Mouse (Mus musculus) erythroid progenitor cell, adult 5-6 weeks (primary cell): Measurements from ENCODE around the gene Olfr312. TPM values are rescaled to one million over a fixed set of nuclear protein-coding genes. Genes with fewer than 3 reads are reported as not detected.

Experiments used
- ATAC-seq: replicated peaks from 2 replicates; pipeline ENCODE4 v1.8.0; 2016; ENCODE audit warnings: moderate number of reproducible peaks, mild to moderate bottlenecking, moderate TSS enrichment, inconsistent platforms; ENCODE audit not compliant: poor library complexity, low FRiP score, severe bottlenecking
- total RNA-seq, 2 experiments: library from RNA; stranded (forward) in 1 of 2; stranded (reverse) in 1 of 2; fragments of 150-400 nt in 1 of 2; fragments of 186-747, 209-891 nt in 1 of 2; gene quantifications; 2 replicates each; pipeline versions ENCODE4 v1.2.3 to v1.2.4; 2015 to 2017; ENCODE audit warnings: low replicate concordance in 2 of 2

Gene Olfr312
- total RNA-seq, 2 experiments from 2014 or later: not detected

- ATAC-seq: no peak
These were observed 18.6 kb downstream of the Olfr312 start for GRCm38 (mm10) chr11:58847636-58848035.

GRCm38 (mm10) chr11:58849731-58850130, 20.7 kb downstream of the Olfr312 start:
- ATAC-seq: no peak

- no peak for ATAC-seq
These were observed 31.7 kb downstream of the Olfr312 start for GRCm38 (mm10) chr11:58860744-58861143.

- ATAC-seq: peak; percentile 94
These were observed 38.3 kb downstream of the Olfr312 start, which contains the start of gene 2810021J22Rik for GRCm38 (mm10) chr11:58867039-58867953. 2810021J22Rik (plus strand) TSS chr11:58867216.

DNA sequence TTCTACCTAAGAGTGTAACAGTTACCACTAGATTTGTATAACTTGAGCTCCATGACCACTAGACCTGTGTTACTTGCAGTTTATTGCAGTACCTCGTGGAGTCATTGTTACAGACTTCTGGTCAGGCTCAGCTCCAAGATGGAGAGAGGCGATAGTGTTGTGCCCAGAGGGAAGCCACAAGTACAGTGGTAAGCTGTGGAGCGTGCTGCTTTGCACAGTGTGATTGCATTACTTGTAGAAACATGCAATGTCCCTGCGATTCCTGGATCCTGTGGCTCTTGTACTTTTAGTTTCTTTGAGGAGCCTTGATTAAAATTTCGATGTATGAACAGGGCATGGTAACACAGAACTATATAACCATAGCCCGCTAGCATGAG, 38.9 kb downstream of the Olfr312 start:
- no peak for ATAC-seq

DNA sequence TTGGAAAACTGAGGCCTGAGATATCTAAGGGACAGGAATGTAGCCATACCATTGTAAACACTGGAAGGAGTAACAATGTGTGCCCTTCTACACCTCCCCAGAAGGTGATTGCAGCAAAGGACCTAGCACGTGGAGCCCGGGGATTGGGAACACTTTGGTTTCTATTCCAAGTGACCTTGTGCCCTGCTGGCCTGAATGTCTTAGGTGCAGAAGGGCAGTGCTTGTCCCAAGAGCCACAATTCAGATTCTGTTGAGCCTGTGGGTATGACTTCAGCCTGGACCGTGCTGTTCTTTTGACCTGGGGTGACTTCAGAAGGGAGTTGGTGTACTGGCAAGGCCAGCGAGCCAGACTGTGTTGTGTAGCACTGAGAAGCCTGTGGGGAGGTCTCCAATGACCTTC, 41.9 kb downstream of the Olfr312 start:
- no peak for ATAC-seq

DNA sequence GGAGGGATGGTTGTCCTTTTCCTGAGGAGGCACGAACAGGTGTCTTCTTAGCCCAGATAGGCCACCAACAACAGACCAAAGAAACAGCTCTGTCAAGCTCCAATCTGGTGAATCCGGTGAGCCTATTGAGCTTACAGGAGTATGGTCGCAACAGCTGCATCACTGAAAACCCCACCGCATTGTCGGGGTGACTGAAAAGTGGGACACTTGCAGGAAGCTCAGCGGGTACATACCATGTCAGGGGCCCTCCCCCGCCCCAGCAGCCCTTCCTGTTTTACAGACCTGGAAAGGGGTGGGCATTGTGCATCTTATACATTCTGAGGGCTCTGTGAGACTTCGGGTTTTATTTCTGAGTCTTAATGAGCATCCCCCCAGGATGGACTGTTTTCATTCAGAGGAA, 54.7 kb downstream of the Olfr312 start:
- ATAC-seq: no peak

Other genes with a start within 250 kb of the Olfr312 start
- not detected in 2 replicates for gene Olfr324, start 234.1 kb upstream of the Olfr312 start, total RNA-seq (2015; ENCODE audit: low replicate concordance)
- gene Olfr324, start 234.1 kb upstream of the Olfr312 start, total RNA-seq (2017; ENCODE audit: low replicate concordance): not detected in 2 replicates
- gene 2210407C18Rik, start 213.2 kb upstream of the Olfr312 start, total RNA-seq (2015; ENCODE audit: low replicate concordance): not detected in 2 replicates
- not detected in 2 replicates for gene 2210407C18Rik, start 213.2 kb upstream of the Olfr312 start, total RNA-seq (2017; ENCODE audit: low replicate concordance)
- not detected in 2 replicates for gene Olfr323, start 198.7 kb upstream of the Olfr312 start, total RNA-seq (2015; ENCODE audit: low replicate concordance)
- gene Olfr323, start 198.7 kb upstream of the Olfr312 start, total RNA-seq (2017; ENCODE audit: low replicate concordance): not detected in 2 replicates
- 56.9 and 65.4 TPM in 2 replicates for gene Trim58, start 188.8 kb upstream of the Olfr312 start, total RNA-seq (2015; ENCODE audit: low replicate concordance)
- gene Trim58, start 188.8 kb upstream of the Olfr312 start, total RNA-seq (2017; ENCODE audit: low replicate concordance): 45.0 and 61.1 TPM in 2 replicates
- 0.42 TPM in 1 of 2 replicates, not detected in the other for gene Olfr322, start 170.5 kb upstream of the Olfr312 start, total RNA-seq (2015; ENCODE audit: low replicate concordance)
- gene Olfr322, start 170.5 kb upstream of the Olfr312 start, total RNA-seq (2017; ENCODE audit: low replicate concordance): 0.77 and 1.9 TPM in 2 replicates
- gene Olfr320, start 148.1 kb upstream of the Olfr312 start, total RNA-seq (2015; ENCODE audit: low replicate concordance): not detected in 2 replicates
- not detected in 2 replicates for gene Olfr320, start 148.1 kb upstream of the Olfr312 start, total RNA-seq (2017; ENCODE audit: low replicate concordance)
- not detected in 2 replicates for gene Olfr319, start 130.1 kb upstream of the Olfr312 start, total RNA-seq (2015; ENCODE audit: low replicate concordance)
- not detected in 2 replicates for gene Olfr319, start 130.1 kb upstream of the Olfr312 start, total RNA-seq (2017; ENCODE audit: low replicate concordance)
- gene Olfr318, start 105.2 kb upstream of the Olfr312 start, total RNA-seq (2015; ENCODE audit: low replicate concordance): not detected in 2 replicates
- gene Olfr318, start 105.2 kb upstream of the Olfr312 start, total RNA-seq (2017; ENCODE audit: low replicate concordance): not detected in 2 replicates
- gene Olfr317, start 90.0 kb upstream of the Olfr312 start, total RNA-seq (2015; ENCODE audit: low replicate concordance): not detected in 2 replicates
- gene Olfr317, start 90.0 kb upstream of the Olfr312 start, total RNA-seq (2017; ENCODE audit: low replicate concordance): not detected in 2 replicates
- gene Olfr316, start 76.5 kb upstream of the Olfr312 start, total RNA-seq (2015; ENCODE audit: low replicate concordance): not detected in 2 replicates
- gene Olfr316, start 76.5 kb upstream of the Olfr312 start, total RNA-seq (2017; ENCODE audit: low replicate concordance): not detected in 2 replicates
- gene Olfr315, start 56.0 kb upstream of the Olfr312 start, total RNA-seq (2015; ENCODE audit: low replicate concordance): not detected in 2 replicates
- not detected in 2 replicates for gene Olfr315, start 56.0 kb upstream of the Olfr312 start, total RNA-seq (2017; ENCODE audit: low replicate concordance)
- gene Olfr314, start 46.3 kb upstream of the Olfr312 start, total RNA-seq (2015; ENCODE audit: low replicate concordance): not detected in 2 replicates
- not detected in 2 replicates for gene Olfr314, start 46.3 kb upstream of the Olfr312 start, total RNA-seq (2017; ENCODE audit: low replicate concordance)
- not detected in 2 replicates for gene Fam183b, start 27.3 kb upstream of the Olfr312 start, total RNA-seq (2015; ENCODE audit: low replicate concordance)
- gene Fam183b, start 27.3 kb upstream of the Olfr312 start, total RNA-seq (2017; ENCODE audit: low replicate concordance): not detected in 2 replicates
- gene Olfr313, start 14.2 kb upstream of the Olfr312 start, total RNA-seq (2015; ENCODE audit: low replicate concordance): not detected in 2 replicates
- not detected in 2 replicates for gene Olfr313, start 14.2 kb upstream of the Olfr312 start, total RNA-seq (2017; ENCODE audit: low replicate concordance)
- not detected in 2 replicates for gene Olfr311, start 10.0 kb downstream of the Olfr312 start, total RNA-seq (2015; ENCODE audit: low replicate concordance)
- not detected in 2 replicates for gene Olfr311, start 10.0 kb downstream of the Olfr312 start, total RNA-seq (2017; ENCODE audit: low replicate concordance)
- gene Gm12258, start 17.9 kb downstream of the Olfr312 start, total RNA-seq (2015; ENCODE audit: low replicate concordance): 11.5 and 13.4 TPM in 2 replicates
- gene Gm12258, start 17.9 kb downstream of the Olfr312 start, total RNA-seq (2017; ENCODE audit: low replicate concordance): 11.0 and 32.9 TPM in 2 replicates
- 4.3 and 11.3 TPM in 2 replicates for gene 2810021J22Rik, start 38.0 kb downstream of the Olfr312 start, total RNA-seq (2015; ENCODE audit: low replicate concordance)
- 2.7 and 3.9 TPM in 2 replicates for gene 2810021J22Rik, start 38.0 kb downstream of the Olfr312 start, total RNA-seq (2017; ENCODE audit: low replicate concordance)
- 79.2 and 83.3 TPM in 2 replicates for gene Zfp39, start 75.0 kb downstream of the Olfr312 start, total RNA-seq (2015; ENCODE audit: low replicate concordance)
- 44.4 and 49.4 TPM in 2 replicates for gene Zfp39, start 75.0 kb downstream of the Olfr312 start, total RNA-seq (2017; ENCODE audit: low replicate concordance)
- gene Btnl10, start 88.7 kb downstream of the Olfr312 start, total RNA-seq (2015; ENCODE audit: low replicate concordance): 407 and 422 TPM in 2 replicates
- 484 and 553 TPM in 2 replicates for gene Btnl10, start 88.7 kb downstream of the Olfr312 start, total RNA-seq (2017; ENCODE audit: low replicate concordance)
- gene Rnf187, start 109.7 kb downstream of the Olfr312 start, total RNA-seq (2015; ENCODE audit: low replicate concordance): 104 and 109 TPM in 2 replicates
- 104 and 117 TPM in 2 replicates for gene Rnf187, start 109.7 kb downstream of the Olfr312 start, total RNA-seq (2017; ENCODE audit: low replicate concordance)
- 265 and 290 TPM in 2 replicates for gene Hist3h2ba, start 119.7 kb downstream of the Olfr312 start, total RNA-seq (2015; ENCODE audit: low replicate concordance)
- gene Hist3h2ba, start 119.7 kb downstream of the Olfr312 start, total RNA-seq (2017; ENCODE audit: low replicate concordance): 136 and 409 TPM in 2 replicates
- 186 and 192 TPM in 2 replicates for gene Hist3h2a, start 125.4 kb downstream of the Olfr312 start, total RNA-seq (2015; ENCODE audit: low replicate concordance)
- gene Hist3h2a, start 125.4 kb downstream of the Olfr312 start, total RNA-seq (2017; ENCODE audit: low replicate concordance): 1,299 and 1,489 TPM in 2 replicates
- gene Trim17, start 125.4 kb downstream of the Olfr312 start, total RNA-seq (2015; ENCODE audit: low replicate concordance): 0.36 and 0.84 TPM in 2 replicates
- gene Trim17, start 125.4 kb downstream of the Olfr312 start, total RNA-seq (2017; ENCODE audit: low replicate concordance): 1.2 TPM in 2 replicates
- 10.1 and 18.0 TPM in 2 replicates for gene Trim11, start 148.9 kb downstream of the Olfr312 start, total RNA-seq (2015; ENCODE audit: low replicate concordance)
- 11.3 and 15.2 TPM in 2 replicates for gene Trim11, start 148.9 kb downstream of the Olfr312 start, total RNA-seq (2017; ENCODE audit: low replicate concordance)